Mouse (Mus musculus): ENCODE data around the gene Tpm4. TPM values are rescaled to one million over a fixed set of nuclear protein-coding genes. Genes with fewer than 3 reads are reported as not detected.

The Tpm4 gene
- polyA plus RNA-seq, 1 experiment from 2014 or later, result 247 TPM

GRCm38 (mm10) chr8:72160707-72161697 lies 26.2 kb downstream of the Tpm4 start, which contains the start of gene Rab8a:
TSS of gene Rab8a (plus strand) at chr8:72161200.
- DNase-seq (ENCODE audit: low spot score), result peak; percentile 100
- Histone ChIP-seq H3K4me2 (ENCODE audit: low read length) (peak within 1 kb of the TSS; percentile 88), H3K36me3 (ENCODE audit: control insufficient read depth, insufficient read depth, low read length) (peaks cover 14% of the 10 kb centered on the region; the same call in 1 of the 2 replicates), H3K4me1 (ENCODE audit: control insufficient read depth, insufficient read depth, low read length) (peaks cover 12% of the 10 kb centered on the region; the same call in 1 of the 2 replicates), H3K27me3 (replicated peaks; ENCODE audit: control insufficient read depth, insufficient read depth, low read length) (no peaks in the 10 kb centered on the region), H3K27ac (ENCODE audit: low read depth, low read length) (peak within 1 kb of the TSS; percentile 72), H3K9me3 (replicated peaks; ENCODE audit: control insufficient read depth, low read length) (no peaks in the 10 kb centered on the region), H3K4me3 (ENCODE audit: low read depth, low read length) (peak within 1 kb of the TSS; percentile 95), H3K9ac (ENCODE audit: low read length) (peak within 1 kb of the TSS; percentile 96)
- ATAC-seq, result peak; percentile 99
- under 1% methylated on average over 81 of the region's 82 CpGs for WGBS

DNA sequence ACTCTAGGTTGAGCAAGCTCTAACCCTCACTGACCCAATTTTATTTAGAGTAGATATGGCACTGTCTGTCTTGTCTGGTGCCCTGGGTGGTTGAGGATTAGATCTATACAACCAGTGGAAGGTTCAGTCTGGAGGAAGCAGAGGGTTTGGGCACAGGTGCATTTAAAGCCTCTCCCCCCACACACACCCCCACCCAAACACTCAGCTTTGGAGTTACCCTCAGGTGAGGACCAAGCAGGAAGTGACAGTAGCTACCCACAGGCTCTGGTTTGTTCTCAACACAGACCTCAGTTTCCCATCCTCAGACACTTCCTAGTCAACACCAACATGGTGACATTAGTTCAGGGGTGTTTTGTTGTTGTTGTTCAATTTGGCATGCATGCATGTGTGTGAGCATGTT lies 28.0 kb downstream of the Tpm4 start:
- peak overlapping the region; percentile 88; the same call in 1 of the 2 replicates for H3K4me2 ChIP-seq (ENCODE audit: low read length)
- H3K4me3 ChIP-seq (ENCODE audit: low read depth, low read length), result no peak overlapping the region
- no peak for ATAC-seq
- H3K27ac ChIP-seq (ENCODE audit: low read depth, low read length), result no peak overlapping the region
- peaks cover 14% of the 10 kb centered on the region; the same call in 1 of the 2 replicates for H3K36me3 ChIP-seq (ENCODE audit: control insufficient read depth, insufficient read depth, low read length)
- H3K9me3 ChIP-seq (replicated peaks; ENCODE audit: control insufficient read depth, low read length), result no peaks in the 10 kb centered on the region
- H3K9ac ChIP-seq (ENCODE audit: low read length), result no peak overlapping the region
- H3K4me1 ChIP-seq (ENCODE audit: control insufficient read depth, insufficient read depth, low read length), result peaks cover 12% of the 10 kb centered on the region; the same call in 1 of the 2 replicates
- DNase-seq (ENCODE audit: low spot score), result no peak
- H3K27me3 ChIP-seq (replicated peaks; ENCODE audit: control insufficient read depth, insufficient read depth, low read length), result no peaks in the 10 kb centered on the region

GRCm38 (mm10) chr8:72169098-72169668 lies 34.4 kb downstream of the Tpm4 start:
- no peaks in the 10 kb centered on the region for H3K4me1 ChIP-seq (ENCODE audit: control insufficient read depth, insufficient read depth, low read length)
- H3K9me3 ChIP-seq (replicated peaks; ENCODE audit: control insufficient read depth, low read length), result no peaks in the 10 kb centered on the region
- no peaks in the 10 kb centered on the region for H3K27me3 ChIP-seq (replicated peaks; ENCODE audit: control insufficient read depth, insufficient read depth, low read length)
- no peak overlapping the region for H3K27ac ChIP-seq (ENCODE audit: low read depth, low read length)
- DNase-seq (ENCODE audit: low spot score), result no peak
- H3K36me3 ChIP-seq (ENCODE audit: control insufficient read depth, insufficient read depth, low read length), result peaks cover 75% of the 10 kb centered on the region
- WGBS, result 86% methylated on average over 3 of the region's 3 CpGs
- no peak overlapping the region for H3K4me2 ChIP-seq (ENCODE audit: low read length)
- no peak overlapping the region for H3K4me3 ChIP-seq (ENCODE audit: low read depth, low read length)
- H3K9ac ChIP-seq (ENCODE audit: low read length), result no peak overlapping the region
- no peak for ATAC-seq

GRCm38 (mm10) chr8:72169681-72170249 lies 35.0 kb downstream of the Tpm4 start:
- H3K9me3 ChIP-seq (replicated peaks; ENCODE audit: control insufficient read depth, low read length), result no peaks in the 10 kb centered on the region
- no peak overlapping the region for H3K9ac ChIP-seq (ENCODE audit: low read length)
- H3K27ac ChIP-seq (ENCODE audit: low read depth, low read length), result no peak overlapping the region
- H3K4me1 ChIP-seq (ENCODE audit: control insufficient read depth, insufficient read depth, low read length), result no peaks in the 10 kb centered on the region
- DNase-seq (ENCODE audit: low spot score) (no peak), ATAC-seq (no peak)
- peaks cover 76% of the 10 kb centered on the region for H3K36me3 ChIP-seq (ENCODE audit: control insufficient read depth, insufficient read depth, low read length)
- no peak overlapping the region for H3K4me2 ChIP-seq (ENCODE audit: low read length)
- no peak overlapping the region for H3K4me3 ChIP-seq (ENCODE audit: low read depth, low read length)
- H3K27me3 ChIP-seq (replicated peaks; ENCODE audit: control insufficient read depth, insufficient read depth, low read length), result no peaks in the 10 kb centered on the region
- 91% methylated on average over 3 of the region's 3 CpGs for WGBS

DNA sequence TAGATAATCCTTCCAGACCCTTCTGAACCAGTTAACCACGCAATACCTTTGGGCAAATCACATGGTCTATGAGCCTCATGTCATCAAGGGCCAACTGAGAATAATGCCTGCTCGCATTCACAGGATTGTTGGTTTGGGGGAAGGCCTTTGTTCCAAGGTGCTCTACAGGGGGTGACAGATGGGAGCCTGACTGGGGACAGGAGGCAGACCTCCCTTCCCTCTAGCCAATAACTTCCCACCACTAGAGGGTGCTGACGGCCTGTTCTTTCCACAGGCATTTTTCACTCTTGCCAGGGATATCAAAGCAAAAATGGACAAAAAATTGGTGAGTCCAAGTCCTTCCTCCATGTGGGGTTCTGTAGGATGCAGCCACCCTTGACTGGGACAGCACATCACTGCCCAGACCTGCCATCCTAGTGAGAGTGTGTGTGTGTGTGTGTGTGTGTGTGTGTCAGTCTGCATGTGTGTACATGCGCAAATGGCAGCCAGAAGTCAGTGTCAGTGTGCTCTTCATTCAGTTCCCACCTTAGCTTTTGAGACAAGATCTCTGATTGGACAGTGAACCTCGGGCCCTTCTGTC lies 42.7 kb downstream of the Tpm4 start:
- DNase-seq (ENCODE audit: low spot score) (peak; percentile 80), ATAC-seq (peak; percentile 70)
- Histone ChIP-seq H3K27ac (ENCODE audit: low read depth, low read length) (no peak overlapping the region), H3K36me3 (ENCODE audit: control insufficient read depth, insufficient read depth, low read length) (peaks cover 95% of the 10 kb centered on the region), H3K4me2 (ENCODE audit: low read length) (no peak overlapping the region), H3K9ac (ENCODE audit: low read length) (no peak overlapping the region), H3K4me1 (ENCODE audit: control insufficient read depth, insufficient read depth, low read length) (no peaks in the 10 kb centered on the region), H3K4me3 (ENCODE audit: low read depth, low read length) (no peak overlapping the region), H3K27me3 (replicated peaks; ENCODE audit: control insufficient read depth, insufficient read depth, low read length) (no peaks in the 10 kb centered on the region), H3K9me3 (replicated peaks; ENCODE audit: control insufficient read depth, low read length) (no peaks in the 10 kb centered on the region)
- 60% methylated on average over 5 of the region's 5 CpGs for WGBS

DNA sequence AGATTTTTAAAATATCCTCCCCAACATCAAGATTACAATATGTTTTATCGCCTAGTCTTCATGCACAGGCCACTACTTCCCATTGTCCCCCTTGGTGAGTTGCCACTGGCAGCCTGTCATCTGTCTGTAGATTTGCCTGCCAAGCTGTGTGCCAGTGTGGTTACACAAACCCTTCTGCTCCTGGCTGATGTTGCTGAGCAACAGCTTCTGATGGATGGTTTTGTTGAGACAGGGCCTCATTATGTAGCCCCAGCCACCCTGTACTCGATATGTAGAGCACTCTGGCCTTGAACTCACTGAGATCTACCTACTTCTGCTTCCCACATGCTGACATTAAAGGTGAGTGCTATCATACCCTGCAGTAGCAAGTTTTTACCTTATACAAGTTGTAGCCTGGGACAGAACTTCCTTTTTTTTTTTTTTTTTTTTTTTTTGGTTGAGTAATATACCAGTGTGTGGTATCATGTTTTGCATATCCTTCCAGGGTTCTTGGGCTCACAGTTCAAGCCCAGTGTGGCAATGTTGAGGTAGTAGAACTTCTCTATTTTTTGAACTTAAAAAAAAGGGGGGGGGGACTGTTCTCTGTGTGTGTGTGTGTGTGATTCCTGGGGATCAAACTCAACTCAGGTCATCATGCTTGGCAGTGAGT lies 48.9 kb downstream of the Tpm4 start:
- no peaks in the 10 kb centered on the region for H3K27me3 ChIP-seq (replicated peaks; ENCODE audit: control insufficient read depth, insufficient read depth, low read length)
- H3K4me2 ChIP-seq (ENCODE audit: low read length), result no peak overlapping the region
- no peaks in the 10 kb centered on the region for H3K9me3 ChIP-seq (replicated peaks; ENCODE audit: control insufficient read depth, low read length)
- H3K27ac ChIP-seq (ENCODE audit: low read depth, low read length), result no peak overlapping the region
- H3K9ac ChIP-seq (ENCODE audit: low read length), result no peak overlapping the region
- ATAC-seq (peak; percentile 60; the same call in 1 of the 2 replicates), DNase-seq (ENCODE audit: low spot score) (peak; percentile 56)
- WGBS, result 65% methylated on average over 2 of the region's 2 CpGs
- H3K4me3 ChIP-seq (ENCODE audit: low read depth, low read length), result no peak overlapping the region
- no peaks in the 10 kb centered on the region for H3K4me1 ChIP-seq (ENCODE audit: control insufficient read depth, insufficient read depth, low read length)
- peaks cover 32% of the 10 kb centered on the region for H3K36me3 ChIP-seq (ENCODE audit: control insufficient read depth, insufficient read depth, low read length)

DNA sequence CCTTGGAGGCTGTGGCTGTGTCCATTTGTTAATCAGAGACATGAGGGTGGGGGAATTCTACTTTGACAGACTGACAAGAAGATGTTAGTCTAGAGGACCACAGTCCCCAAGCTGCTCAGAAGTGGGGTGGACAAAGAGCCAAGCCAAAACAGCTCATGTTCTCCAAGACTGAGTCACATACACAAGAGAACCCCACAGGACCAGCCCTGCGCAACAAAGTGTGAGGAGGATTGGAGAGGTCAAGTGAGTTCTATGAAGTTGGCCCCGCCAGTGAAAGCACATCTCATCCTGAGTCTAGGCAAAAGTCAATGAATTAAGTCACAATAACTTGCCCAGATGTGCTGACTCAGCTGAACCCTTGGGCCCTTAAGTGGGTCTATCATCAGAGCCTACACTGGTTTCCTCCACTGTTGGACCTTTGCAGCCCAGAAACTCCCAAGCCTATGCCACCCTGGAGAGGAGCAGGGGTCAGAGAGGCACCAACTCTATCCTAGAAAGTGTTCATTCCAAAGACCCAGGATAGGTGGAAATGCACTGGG lies 53.1 kb downstream of the Tpm4 start:
- WGBS, result 89% methylated on average over 2 of the region's 2 CpGs
- DNase-seq (ENCODE audit: low spot score), result no peak
- no peak overlapping the region for H3K4me3 ChIP-seq (ENCODE audit: low read depth, low read length)

More for the DNA sequence above, 53.1 kb downstream of the Tpm4 start:
- H3K27me3 ChIP-seq (replicated peaks; ENCODE audit: control insufficient read depth, insufficient read depth, low read length), result no peaks in the 10 kb centered on the region
- H3K9ac ChIP-seq (ENCODE audit: low read length), result no peak overlapping the region
- no peak overlapping the region for H3K4me2 ChIP-seq (ENCODE audit: low read length)
- H3K4me1 ChIP-seq (ENCODE audit: control insufficient read depth, insufficient read depth, low read length), result no peaks in the 10 kb centered on the region
- no peak overlapping the region for H3K27ac ChIP-seq (ENCODE audit: low read depth, low read length)
- H3K9me3 ChIP-seq (replicated peaks; ENCODE audit: control insufficient read depth, low read length), result no peaks in the 10 kb centered on the region
- H3K36me3 ChIP-seq (ENCODE audit: control insufficient read depth, insufficient read depth, low read length), result no peaks in the 10 kb centered on the region
- ATAC-seq, result no peak

Data from forebrain, embryonic 14.5 days (tissue).